In genomic region chr2:26910124-26910993, GRCm38 (mm10) we compare ENCODE assay signal across 8 mouse cellular contexts. TPM values are rescaled to one million over a fixed set of nuclear protein-coding genes. Genes with fewer than 3 reads are reported as not detected.
DNase-seq lines count a peak whose midpoint lies in the region; ATAC-seq lines count a peak whose summit lies in the region.

Gene Med22 (minus strand): TSS chr2:26910677.
Gene Rpl7a (plus strand): TSS chr2:26910764.

- peaks cover 51% of the 10 kb centered on the region for H3K4me1 ChIP-seq in hindbrain, embryonic 15.5 days (replicated peaks)

- peak within 1 kb of the TSS; percentile 89 for H3K4me2 ChIP-seq in hindbrain, embryonic 15.5 days

- peak within 1 kb of the TSS; percentile 84 for H3K4me3 ChIP-seq in hindbrain, embryonic 15.5 days

- H3K9ac ChIP-seq in hindbrain, embryonic 15.5 days = peak within 1 kb of the TSS; percentile 95

- under 1% methylated on average over 72 of the region's 74 CpGs for WGBS in hindbrain, embryonic 15.5 days

- H3K36me3 ChIP-seq in hindbrain, embryonic 15.5 days = peaks cover 56% of the 10 kb centered on the region

- peak; percentile 93 for ATAC-seq in hindbrain, embryonic 15.5 days (ENCODE audit: low FRiP score, low read depth)

- H3K9me3 ChIP-seq in hindbrain, embryonic 15.5 days = no peaks in the 10 kb centered on the region

- H3K27ac ChIP-seq in hindbrain, embryonic 15.5 days (replicated peaks) = peak within 1 kb of the TSS; percentile 93

- H3K27me3 ChIP-seq in hindbrain, embryonic 15.5 days = no peaks in the 10 kb centered on the region

- peak; percentile 97 for DNase-seq in R1 (ENCODE audit: low read depth, low spot score)
- peak; percentile 100 for DNase-seq in cerebellum, postnatal 25 days
- DNase-seq in frontal cortex, postnatal 36 days (ENCODE audit: low spot score in 2 of 2) = peak; percentile 99
- peak; percentile 99 for DNase-seq in left cerebral cortex, adult 11 months (ENCODE audit: low spot score)
- peak; percentile 100 for DNase-seq in lung, postnatal 4 days
- peak; percentile 99 for DNase-seq in retina, postnatal 7 days (ENCODE audit: low read depth, low spot score)
- DNase-seq in urinary bladder, adult 2 months (ENCODE audit: low spot score) = peak; percentile 99

RNA-seq across cellular contexts. Expression of gene Med22, which starts in this region (rescaled TPM):
- polyA plus RNA-seq in hindbrain, embryonic 15.5 days (2015; fragmentation: Nextera tagmentation; extraction: Ambion mirVana) = 126 TPM in 2 replicates
- 28.6 and 32.5 TPM in 2 replicates for polyA plus RNA-seq in urinary bladder, adult 2 months (2012; rRNA removed)

RNA-seq across cellular contexts. Expression of gene Rpl7a, which starts in this region (rescaled TPM):
- polyA plus RNA-seq in hindbrain, embryonic 15.5 days (2015; fragmentation: Nextera tagmentation; extraction: Ambion mirVana) = 390 and 399 TPM in 2 replicates
- polyA plus RNA-seq in urinary bladder, adult 2 months (2012; rRNA removed) = 1,359 and 1,515 TPM in 2 replicates

Comparison
In these comparisons a context has a peak if more than half of its experiments do, and no peak if none do; other contexts are left out.
1. Peak in every context shown above with its lines: DNase-seq, ATAC-seq, H3K4me3 ChIP-seq and H3K27ac ChIP-seq.